Comparison of ENCODE assay signal across 25 mouse cellular contexts in genomic region chr6:117580951-117581350, GRCm38 (mm10).
DNase-seq lines count a peak whose midpoint lies in the region; ATAC-seq lines count a peak whose summit lies in the region.
"Had no signal": no experiment of that assay in that cellular context is flagged by ENCODE, and none has a peak within 500 bp of the region (broad histone marks: within the 10 kb centered on the region; RNA-seq: fewer than 3 reads in every experiment).

No protein-coding gene starts in this region.

- no peak overlapping the region for H3K4me2 ChIP-seq in limb, embryonic 11.5 days (ENCODE audit: low read depth, severe bottlenecking)
- H3K4me2 ChIP-seq: hindbrain, embryonic 14.5 days; kidney, embryonic 15.5 days; limb, embryonic 13.5 days; liver, embryonic 12.5 days; midbrain, embryonic 11.5 days; neural tube, embryonic 13.5 days had no signal

- no peak overlapping the region for H3K4me3 ChIP-seq in limb, embryonic 11.5 days (ENCODE audit: low read depth, low read length)
- H3K4me3 ChIP-seq in limb, embryonic 10.5 days = no peak overlapping the region
- H3K4me3 ChIP-seq: kidney, embryonic 15.5 days; limb, embryonic 13.5 days; liver, embryonic 12.5 days; myocyte; neural tube, embryonic 13.5 days had no signal

- DNase-seq in gastrocnemius, postnatal 10 days = peak; percentile 1
- DNase-seq in gastrocnemius, postnatal 36 days = no peak
- DNase-seq in limb, embryonic 11.5 days (ENCODE audit: low spot score) = peak; percentile 13
- DNase-seq in limb, embryonic 10.5 days (ENCODE audit: low spot score) = no peak
- DNase-seq in Muller cell, postnatal 12 days (ENCODE audit: inconsistent ontology term) = peak; percentile 10
- DNase-seq in skeletal muscle tissue, adult 2 months (ENCODE audit: low read depth, low spot score) = peak; percentile 20
- no peak for DNase-seq in cerebellum, postnatal 4 days (ENCODE audit: low spot score in 2 of 2)
- DNase-seq: adrenal gland, postnatal 14 days; B cell, adult 2 months; cerebellum, adult 11 months; cerebellum, adult 9-11 months; kidney, adult 18-20 months; liver, postnatal 0 days; lung, postnatal 36 days; thymus, postnatal 14 days had no signal

- no peak overlapping the region for H3K27ac ChIP-seq in limb, embryonic 11.5 days (replicated peaks; ENCODE audit: low read depth, low read length)
- H3K27ac ChIP-seq in limb, embryonic 10.5 days = no peak overlapping the region
- H3K27ac ChIP-seq: hindbrain, embryonic 14.5 days; kidney, embryonic 15.5 days; limb, embryonic 13.5 days; liver, embryonic 12.5 days; neural tube, embryonic 13.5 days had no signal

- no peak for ATAC-seq in limb, embryonic 11.5 days (ENCODE audit: insufficient number of reproducible peaks, low FRiP score, low TSS enrichment, low read depth)
- ATAC-seq: forebrain, embryonic 14.5 days; inflammation-experienced regulatory T-cells, adult 6 months; liver, embryonic 12.5 days; liver, postnatal 0 days; Patski had no signal

- no peak overlapping the region for H3K9ac ChIP-seq in limb, embryonic 11.5 days (ENCODE audit: low read length)
- H3K9ac ChIP-seq: hindbrain, embryonic 14.5 days; kidney, embryonic 15.5 days; limb, embryonic 13.5 days; liver, embryonic 12.5 days; liver, postnatal 0 days; neural tube, embryonic 13.5 days had no signal

- H3K27me3 ChIP-seq in limb, embryonic 11.5 days (ENCODE audit: control insufficient read depth, insufficient read depth, low read length) = no peaks in the 10 kb centered on the region
- H3K27me3 ChIP-seq in limb, embryonic 10.5 days (ENCODE audit: low read depth, poor library complexity, severe bottlenecking) = no peaks in the 10 kb centered on the region
- H3K27me3 ChIP-seq: kidney, embryonic 15.5 days; limb, embryonic 13.5 days; liver, embryonic 12.5 days; neural tube, embryonic 13.5 days; Patski had no signal

- no peaks in the 10 kb centered on the region for H3K9me3 ChIP-seq in limb, embryonic 11.5 days (ENCODE audit: control insufficient read depth, low read length)
- H3K9me3 ChIP-seq in limb, embryonic 10.5 days (replicated peaks) = no peaks in the 10 kb centered on the region
- H3K9me3 ChIP-seq: kidney, embryonic 15.5 days; limb, embryonic 13.5 days; neural tube, embryonic 13.5 days had no signal

- intact Hi-C loops in gastrocnemius, postnatal 36 days (cut with DNase I) = no loop called here

- no peaks in the 10 kb centered on the region for H3K4me1 ChIP-seq in limb, embryonic 11.5 days (ENCODE audit: control insufficient read depth, insufficient read depth, low read length)
- no peaks in the 10 kb centered on the region for H3K4me1 ChIP-seq in limb, embryonic 10.5 days
- H3K4me1 ChIP-seq: kidney, embryonic 15.5 days; limb, embryonic 13.5 days; liver, embryonic 12.5 days; neural tube, embryonic 13.5 days had no signal

- 70% methylated on average over 2 of the region's 2 CpGs for WGBS in limb, embryonic 11.5 days
- WGBS in limb, embryonic 10.5 days = 81% methylated on average over 2 of the region's 2 CpGs

- H3K36me3 ChIP-seq in limb, embryonic 11.5 days (ENCODE audit: control insufficient read depth, insufficient read depth, low read length) = no peaks in the 10 kb centered on the region
- H3K36me3 ChIP-seq in limb, embryonic 10.5 days = no peaks in the 10 kb centered on the region
- H3K36me3 ChIP-seq: kidney, embryonic 15.5 days; limb, embryonic 13.5 days; liver, embryonic 12.5 days; neural tube, embryonic 13.5 days had no signal

Comparison
In these comparisons a context has a peak if more than half of its experiments do, and no peak if none do; other contexts are left out.
1. DNase-seq: peak in gastrocnemius, postnatal 10 days (single experiment), limb, embryonic 11.5 days (single experiment), Muller cell, postnatal 12 days (single experiment) and skeletal muscle tissue, adult 2 months (single experiment); none in gastrocnemius, postnatal 36 days (0 of 2), limb, embryonic 10.5 days (single experiment) and cerebellum, postnatal 4 days (0 of 2).